Mouse (Mus musculus) limb, embryonic 13.5 days (tissue): ENCODE results near the gene Mal. TPM values are rescaled to one million over a fixed set of nuclear protein-coding genes. Genes with fewer than 3 reads are reported as not detected.

Source experiments
- ATAC-seq: fragments of 200-750 bp; cut with Nextera tagmentation; 2 replicates; pipeline ENCODE4 v1.8.0; 2017; ENCODE audit warnings: low read depth, moderate number of reproducible peaks, moderate TSS enrichment; ENCODE audit not compliant: low FRiP score
- H3K27ac ChIP-seq: fragments of 300-500 bp; sonication (generic); 2 replicates; pipeline ENCODE4 v1.5.1; 2015; ENCODE audit warnings: inconsistent platforms, mild to moderate bottlenecking, moderate library complexity
- H3K27me3 ChIP-seq: fragments of 300-500 bp; sonication (generic); 2 replicates; pipeline ENCODE4 v1.6.1; 2015; ENCODE audit warnings: mild to moderate bottlenecking, inconsistent platforms
- H3K36me3 ChIP-seq: fragments of 300-500 bp; sonication (generic); 2 replicates; pipeline ENCODE4 v1.6.1; 2015; ENCODE audit warnings: inconsistent platforms, mild to moderate bottlenecking, moderate library complexity
- H3K4me1 ChIP-seq: fragments of 300-500 bp; sonication (generic); 2 replicates; pipeline ENCODE4 v1.6.1; 2015; ENCODE audit warnings: inconsistent platforms
- H3K4me2 ChIP-seq: fragments of 300-500 bp; sonication (generic); replicated peaks from 2 replicates; pipeline ENCODE4 v1.6.1; 2015; ENCODE audit warnings: inconsistent platforms, mild to moderate bottlenecking, moderate library complexity
- H3K4me3 ChIP-seq: fragments of 300-500 bp; sonication (generic); 2 replicates; pipeline ENCODE4 v1.5.1; 2015; ENCODE audit warnings: moderate library complexity, mild to moderate bottlenecking, inconsistent platforms
- H3K9ac ChIP-seq: fragments of 300-500 bp; sonication (generic); 2 replicates; pipeline ENCODE4 v1.6.1; 2015; ENCODE audit warnings: mild to moderate bottlenecking, inconsistent platforms
- H3K9me3 ChIP-seq: fragments of 300-500 bp; sonication (generic); 2 replicates; pipeline ENCODE4 v1.6.1; 2016; ENCODE audit warnings: inconsistent platforms
- WGBS: fragments of 180-500 bp; shearing (Covaris S2); methylation state at CpG from one replicate; pipeline ENCODE4 v1.1.7; 2015; 5-methylcytosine and 5-hydroxymethylcytosine counted together
- polyA plus RNA-seq: library from polyadenylated mRNA; unstranded; fragments of >200 nt; fragmentation: Nextera tagmentation; extraction: Ambion mirVana; gene quantifications from 2 replicates; pipeline ENCODE4 v1.2.1, GENCODE M21; 2015

Mal gene
- polyA plus RNA-seq = 1.4 and 1.6 TPM in 2 replicates

- no peak within 1 kb of the TSS for H3K9ac ChIP-seq
- H3K36me3 ChIP-seq = no peaks in the 10 kb centered on the region
- H3K4me3 ChIP-seq = peak within 1 kb of the TSS; percentile 43
- H3K4me1 ChIP-seq = peaks cover 13% of the 10 kb centered on the region
- peak within 1 kb of the TSS; percentile 65 for H3K4me2 ChIP-seq
- no peak for ATAC-seq
- peaks cover 87% of the 10 kb centered on the region for H3K27me3 ChIP-seq
- WGBS = under 1% methylated on average over 43 of the region's 43 CpGs
- H3K9me3 ChIP-seq = no peaks in the 10 kb centered on the region
- H3K27ac ChIP-seq = no peak within 1 kb of the TSS
Observed at GRCm38 (mm10) chr2:127656086-127656720, at the start of gene Mal. Mal (minus strand) TSS chr2:127656695.

GRCm38 (mm10) chr2:127705267-127705666, 48.8 kb upstream of the Mal start:
- Histone ChIP-seq H3K9ac (no peak overlapping the region), H3K27me3 (no peaks in the 10 kb centered on the region; the same call in 1 of the 2 replicates), H3K27ac (no peak overlapping the region), H3K4me3 (no peak overlapping the region), H3K36me3 (no peaks in the 10 kb centered on the region), H3K4me1 (no peaks in the 10 kb centered on the region), H3K4me2 (no peak overlapping the region), H3K9me3 (no peaks in the 10 kb centered on the region)
- 83% methylated on average over 6 of the region's 6 CpGs for WGBS
- ATAC-seq = no peak

- Histone ChIP-seq H3K4me3 (no peak overlapping the region), H3K4me1 (no peaks in the 10 kb centered on the region), H3K4me2 (no peak overlapping the region), H3K9me3 (no peaks in the 10 kb centered on the region), H3K36me3 (no peaks in the 10 kb centered on the region), H3K27me3 (peaks cover 4% of the 10 kb centered on the region; the same call in 1 of the 2 replicates), H3K27ac (no peak overlapping the region), H3K9ac (no peak overlapping the region)
- no peak for ATAC-seq
- 77% methylated on average over 4 of the region's 4 CpGs for WGBS
Observed at GRCm38 (mm10) chr2:127689239-127689638, 32.7 kb upstream of the Mal start.

GRCm38 (mm10) chr2:127683687-127684331, 27.3 kb upstream of the Mal start:
- H3K4me2 ChIP-seq = no peak overlapping the region
- H3K4me1 ChIP-seq = no peaks in the 10 kb centered on the region
- H3K27ac ChIP-seq = no peak overlapping the region
- H3K9me3 ChIP-seq = peaks cover 5% of the 10 kb centered on the region; the same call in 1 of the 2 replicates
- peak; percentile 81; the same call in 1 of the 2 replicates for ATAC-seq
- H3K4me3 ChIP-seq = no peak overlapping the region
- no peaks in the 10 kb centered on the region for H3K27me3 ChIP-seq
- WGBS = 38% methylated on average over 12 of the region's 12 CpGs
- no peaks in the 10 kb centered on the region for H3K36me3 ChIP-seq
- H3K9ac ChIP-seq = no peak overlapping the region

- Histone ChIP-seq H3K27me3 (no peaks in the 10 kb centered on the region; the same call in 1 of the 2 replicates), H3K4me2 (no peak overlapping the region), H3K4me3 (no peak overlapping the region), H3K27ac (no peak overlapping the region), H3K9ac (no peak overlapping the region), H3K36me3 (no peaks in the 10 kb centered on the region), H3K9me3 (no peaks in the 10 kb centered on the region), H3K4me1 (no peaks in the 10 kb centered on the region)
- ATAC-seq = no peak
- 16% methylated on average over 2 of the region's 2 CpGs for WGBS
Observed at GRCm38 (mm10) chr2:127667843-127668506, 11.5 kb upstream of the Mal start.

- no peak for ATAC-seq
- Histone ChIP-seq H3K4me3 (no peak overlapping the region), H3K27me3 (no peaks in the 10 kb centered on the region; the same call in 1 of the 2 replicates), H3K9ac (no peak overlapping the region), H3K4me1 (no peaks in the 10 kb centered on the region), H3K27ac (no peak overlapping the region), H3K4me2 (no peak overlapping the region), H3K36me3 (no peaks in the 10 kb centered on the region), H3K9me3 (no peaks in the 10 kb centered on the region)
Observed at GRCm38 (mm10) chr2:127667015-127667414, 10.5 kb upstream of the Mal start.

- Histone ChIP-seq H3K27me3 (peaks cover 22% of the 10 kb centered on the region), H3K9ac (no peak overlapping the region), H3K4me2 (no peak overlapping the region), H3K27ac (no peak overlapping the region), H3K4me1 (no peaks in the 10 kb centered on the region), H3K9me3 (no peaks in the 10 kb centered on the region), H3K4me3 (no peak overlapping the region), H3K36me3 (no peaks in the 10 kb centered on the region)
- ATAC-seq = no peak
- WGBS = 25% methylated on average over 2 of the region's 2 CpGs
Observed at GRCm38 (mm10) chr2:127662708-127663107, 6.2 kb upstream of the Mal start.

GRCm38 (mm10) chr2:127655419-127655818, 1.1 kb downstream of the Mal start:
- Histone ChIP-seq H3K9me3 (no peaks in the 10 kb centered on the region), H3K27ac (no peak overlapping the region), H3K4me3 (no peak overlapping the region; the same call in 1 of the 2 replicates), H3K4me2 (no peak overlapping the region), H3K36me3 (no peaks in the 10 kb centered on the region), H3K9ac (no peak overlapping the region), H3K27me3 (peaks cover 90% of the 10 kb centered on the region), H3K4me1 (peaks cover 13% of the 10 kb centered on the region)
- WGBS = 4% methylated on average over 9 of the region's 9 CpGs
- ATAC-seq = no peak

- peaks cover 13% of the 10 kb centered on the region for H3K4me1 ChIP-seq
- H3K4me2 ChIP-seq = no peak overlapping the region
- no peak overlapping the region for H3K4me3 ChIP-seq
- H3K9me3 ChIP-seq = no peaks in the 10 kb centered on the region
- no peak for ATAC-seq
- H3K27me3 ChIP-seq = peaks cover 88% of the 10 kb centered on the region
- H3K36me3 ChIP-seq = no peaks in the 10 kb centered on the region
- no peak overlapping the region for H3K9ac ChIP-seq
- H3K27ac ChIP-seq = no peak overlapping the region
- 53% methylated on average over 3 of the region's 3 CpGs for WGBS
Observed at GRCm38 (mm10) chr2:127654786-127655185, 1.7 kb downstream of the Mal start.

GRCm38 (mm10) chr2:127652805-127653204, 3.7 kb downstream of the Mal start:
- peaks cover 13% of the 10 kb centered on the region for H3K4me1 ChIP-seq
- WGBS = 65% methylated on average over 2 of the region's 2 CpGs
- H3K9ac ChIP-seq = no peak overlapping the region
- ATAC-seq = no peak
- no peak overlapping the region for H3K27ac ChIP-seq
- no peaks in the 10 kb centered on the region for H3K9me3 ChIP-seq
- H3K4me3 ChIP-seq = no peak overlapping the region
- no peaks in the 10 kb centered on the region for H3K36me3 ChIP-seq
- peaks cover 80% of the 10 kb centered on the region for H3K27me3 ChIP-seq
- no peak overlapping the region for H3K4me2 ChIP-seq

- Histone ChIP-seq H3K4me1 (peaks cover 13% of the 10 kb centered on the region), H3K4me2 (no peak overlapping the region), H3K36me3 (no peaks in the 10 kb centered on the region), H3K27ac (no peak overlapping the region), H3K4me3 (no peak overlapping the region), H3K27me3 (peaks cover 76% of the 10 kb centered on the region), H3K9me3 (no peaks in the 10 kb centered on the region), H3K9ac (no peak overlapping the region)
- ATAC-seq = no peak
Observed at GRCm38 (mm10) chr2:127652335-127652734, 4.2 kb downstream of the Mal start.

GRCm38 (mm10) chr2:127651601-127652000, 4.9 kb downstream of the Mal start:
- Histone ChIP-seq H3K4me2 (no peak overlapping the region), H3K4me3 (no peak overlapping the region), H3K9ac (no peak overlapping the region), H3K27ac (no peak overlapping the region), H3K4me1 (peaks cover 12% of the 10 kb centered on the region), H3K9me3 (no peaks in the 10 kb centered on the region), H3K27me3 (peaks cover 68% of the 10 kb centered on the region), H3K36me3 (no peaks in the 10 kb centered on the region)
- 66% methylated on average over 5 of the region's 5 CpGs for WGBS
- no peak for ATAC-seq
